Mouse (Mus musculus) testis, adult 2 months (tissue): ENCODE results near the gene B4galnt2. TPM values are rescaled to one million over a fixed set of nuclear protein-coding genes. Genes with fewer than 3 reads are reported as not detected.

Source experiments
- H3K27ac ChIP-seq: fragments of 200-500 bp; 2 replicates; pipeline ENCODE4 v1.5.1; 2012; ENCODE audit warnings: low read depth, low read length; ENCODE audit not compliant: control insufficient read depth, insufficient read depth
- H3K27me3 ChIP-seq: fragments of 200-500 bp; 2 replicates; pipeline ENCODE4 v1.6.1; 2012; ENCODE audit warnings: mild to moderate bottlenecking, low read length, moderate library complexity; ENCODE audit not compliant: control insufficient read depth, insufficient read depth
- H3K36me3 ChIP-seq: fragments of 200-500 bp; 2 replicates; pipeline ENCODE4 v1.6.1; 2012; ENCODE audit warnings: mild to moderate bottlenecking, low read length; ENCODE audit not compliant: control insufficient read depth, insufficient read depth
- H3K4me1 ChIP-seq: fragments of 200-500 bp; 2 replicates; pipeline ENCODE4 v1.6.1; 2012; ENCODE audit warnings: low read length; ENCODE audit not compliant: control insufficient read depth, insufficient read depth
- H3K4me3 ChIP-seq: fragments of 200-500 bp; 2 replicates; pipeline ENCODE4 v1.5.1; 2012; ENCODE audit warnings: low read depth, mild to moderate bottlenecking, low read length, moderate library complexity, mixed read lengths; ENCODE audit not compliant: control insufficient read depth
- CTCF ChIP-seq: fragments of 200-500 bp; IDR thresholded peaks from 2 replicates; pipeline ENCODE4 v1.5.1; 2012; ENCODE audit warnings: low read depth, mild to moderate bottlenecking, inconsistent platforms, low read length, moderate library complexity; ENCODE audit not compliant: control insufficient read depth, insufficient read depth, insufficient replicate concordance
- POLR2A ChIP-seq: fragments of 200-500 bp; IDR thresholded peaks from 2 replicates; pipeline ENCODE4 v1.6.1; 2012; ENCODE audit warnings: low read depth, mild to moderate bottlenecking, inconsistent platforms, low read length, moderate library complexity; ENCODE audit not compliant: control insufficient read depth
- polyA plus RNA-seq: library from polyadenylated mRNA; depleted of rRNA; stranded (reverse); fragments of >200 nt; gene quantifications from 2 replicates; pipeline ENCODE4 v1.2.3, GENCODE M21; 2012

B4galnt2 gene
- polyA plus RNA-seq, 1 experiment, result 0.35 TPM

DNA sequence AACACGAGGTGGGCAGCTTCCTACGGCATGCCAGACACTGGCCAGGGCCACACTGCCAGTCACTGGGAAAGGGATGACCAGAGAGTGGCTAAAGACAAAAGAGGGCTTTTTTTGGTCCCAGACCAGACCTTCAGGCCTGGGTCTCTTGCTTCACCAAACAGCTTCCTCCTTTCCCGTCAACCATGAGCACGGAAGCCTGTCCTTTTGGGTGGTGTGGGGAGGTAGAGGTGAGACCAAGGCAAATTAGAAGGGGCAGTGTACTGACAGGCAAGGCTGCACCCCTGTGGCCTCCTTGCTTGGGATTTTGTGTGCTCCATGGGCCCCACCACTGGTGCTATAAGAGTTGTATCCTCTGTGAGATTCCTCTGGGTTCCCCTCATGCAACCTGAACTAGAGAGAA is 76.1 kb downstream of the B4galnt2 start:
- H3K4me1 ChIP-seq, result peaks cover 3% of the 10 kb centered on the region
- H3K4me3 ChIP-seq, result no peak overlapping the region
- H3K36me3 ChIP-seq, result no peaks in the 10 kb centered on the region
- H3K27me3 ChIP-seq, result no peaks in the 10 kb centered on the region
- no peak overlapping the region for H3K27ac ChIP-seq
- TF ChIP-seq CTCF (no peak), POLR2A (no peak)

DNA sequence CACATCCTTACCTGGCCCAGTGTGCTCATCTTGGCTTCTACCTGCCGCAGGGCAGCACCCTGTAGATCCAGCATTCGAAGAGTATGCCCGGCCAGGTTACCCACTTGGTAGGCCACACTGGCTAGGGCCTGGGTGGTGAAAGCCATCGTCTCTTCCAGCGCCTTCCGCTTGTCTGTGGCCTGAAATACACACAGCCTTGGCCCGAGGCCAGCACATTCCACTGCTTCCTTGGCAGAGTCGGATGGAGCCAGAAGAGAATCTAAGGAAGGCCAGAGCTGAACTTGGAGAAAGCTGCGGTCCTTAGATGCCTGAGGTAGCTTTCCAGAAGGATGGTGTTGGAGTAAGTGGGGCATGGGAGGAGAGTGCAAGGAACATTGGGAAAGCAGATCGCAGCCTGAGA is 77.6 kb downstream of the B4galnt2 start, which contains the start of gene Gngt2:
TSS of gene Gngt2 (plus strand) at position 158 of the 400 bp plus-strand sequence.
- TF ChIP-seq POLR2A (no peak), CTCF (no peak)
- Histone ChIP-seq H3K27me3 (no peaks in the 10 kb centered on the region), H3K27ac (no peak within 1 kb of the TSS), H3K4me1 (peaks cover 3% of the 10 kb centered on the region), H3K4me3 (no peak within 1 kb of the TSS), H3K36me3 (no peaks in the 10 kb centered on the region)

DNA sequence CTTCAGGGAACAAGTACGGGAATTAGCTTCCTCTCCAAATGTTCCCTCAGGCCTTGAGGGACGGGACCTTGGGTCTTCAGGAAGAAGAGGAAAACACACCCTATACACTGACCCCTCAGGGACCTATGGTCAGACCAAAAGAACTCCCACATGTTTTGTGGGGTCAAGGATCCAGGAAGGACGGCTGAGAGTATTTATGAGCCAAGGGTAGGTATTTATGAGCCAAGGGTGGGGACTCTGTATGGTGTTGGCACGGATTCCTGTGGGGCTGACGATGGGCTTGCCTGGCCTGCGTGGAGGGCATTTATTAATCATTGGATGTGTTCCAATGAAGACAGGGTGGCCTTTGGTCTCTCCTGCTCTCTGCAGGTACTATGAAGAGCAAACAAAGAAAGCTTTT is 78.3 kb downstream of the B4galnt2 start:
- peaks cover 3% of the 10 kb centered on the region for H3K4me1 ChIP-seq
- H3K4me3 ChIP-seq, result no peak overlapping the region
- H3K27ac ChIP-seq, result no peak overlapping the region
- TF ChIP-seq POLR2A, result no peak
- TF ChIP-seq CTCF, result no peak
- no peaks in the 10 kb centered on the region for H3K27me3 ChIP-seq
- no peaks in the 10 kb centered on the region for H3K36me3 ChIP-seq

DNA sequence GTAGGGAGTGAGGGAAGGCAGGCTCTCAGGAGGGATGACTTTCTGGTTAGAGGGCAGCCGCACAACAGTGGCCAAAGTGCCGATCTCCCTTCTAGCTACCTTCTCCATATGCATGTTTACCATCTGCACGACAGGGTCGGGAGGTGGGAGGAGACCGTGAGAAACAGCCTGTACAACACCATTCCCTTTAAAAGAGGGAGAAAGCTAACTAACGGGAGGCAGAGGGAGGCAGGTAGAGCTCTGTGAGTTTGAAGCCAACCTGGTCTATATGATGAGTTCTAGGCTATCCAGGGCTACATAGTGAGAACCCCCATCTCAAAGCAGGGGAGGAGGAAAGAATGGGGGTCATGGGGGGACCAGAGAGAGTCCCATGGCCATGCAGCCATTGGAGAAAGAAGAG is 78.9 kb downstream of the B4galnt2 start:
- Histone ChIP-seq H3K4me1 (peaks cover 5% of the 10 kb centered on the region), H3K4me3 (no peak overlapping the region), H3K36me3 (no peaks in the 10 kb centered on the region), H3K27ac (no peak overlapping the region), H3K27me3 (no peaks in the 10 kb centered on the region)
- no peak for TF ChIP-seq POLR2A
- no peak for TF ChIP-seq CTCF

DNA sequence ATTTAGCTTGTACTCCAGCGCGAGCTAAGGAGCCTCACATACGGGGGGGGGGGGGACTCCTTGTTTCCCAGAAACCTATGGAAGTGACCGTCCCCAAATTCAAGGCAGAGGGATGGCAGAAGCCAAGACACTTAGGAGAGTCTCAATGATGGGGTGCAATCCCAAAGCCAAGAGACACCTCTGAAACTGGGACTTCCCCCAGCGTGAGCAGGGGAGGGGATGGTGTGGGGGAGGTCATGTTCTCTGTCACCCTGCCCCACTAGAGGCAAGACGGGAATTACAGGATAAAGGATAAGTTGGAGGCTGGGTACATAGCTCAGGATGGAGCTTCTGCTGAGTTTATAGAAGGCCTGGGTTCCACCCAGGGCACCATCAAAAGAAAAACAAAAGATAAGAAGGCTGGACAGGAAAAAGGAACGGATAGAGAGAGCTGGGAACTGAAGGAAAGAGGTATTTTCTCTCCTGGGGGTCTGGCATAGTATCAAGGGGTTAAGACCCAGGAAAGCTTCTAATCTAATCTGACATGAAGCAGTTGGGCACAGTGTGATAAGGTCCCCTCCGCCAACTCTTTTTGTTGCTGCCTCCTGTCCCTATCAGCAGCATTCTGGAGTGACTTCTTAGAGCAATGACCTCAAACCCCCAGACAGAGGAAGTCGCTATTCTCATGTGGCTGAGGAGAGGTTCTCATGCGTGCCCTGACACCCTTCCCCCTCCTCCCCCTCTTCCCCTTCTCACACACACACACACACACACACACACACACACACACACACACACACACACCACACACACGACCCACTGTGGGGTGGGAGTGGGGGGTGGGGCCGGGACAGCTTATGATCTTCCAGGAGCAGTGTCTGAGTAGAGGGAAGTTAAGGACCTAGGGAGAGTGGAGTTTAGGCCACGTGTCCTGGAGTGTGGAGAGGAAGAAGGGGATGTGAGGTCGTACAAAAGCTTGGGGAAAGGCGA is 79.7 kb downstream of the B4galnt2 start:
- no peaks in the 10 kb centered on the region for H3K36me3 ChIP-seq
- TF ChIP-seq CTCF, result no peak
- no peak for TF ChIP-seq POLR2A
- no peak overlapping the region for H3K4me3 ChIP-seq
- H3K27ac ChIP-seq, result no peak overlapping the region
- no peaks in the 10 kb centered on the region for H3K27me3 ChIP-seq
- peaks cover 9% of the 10 kb centered on the region for H3K4me1 ChIP-seq

DNA sequence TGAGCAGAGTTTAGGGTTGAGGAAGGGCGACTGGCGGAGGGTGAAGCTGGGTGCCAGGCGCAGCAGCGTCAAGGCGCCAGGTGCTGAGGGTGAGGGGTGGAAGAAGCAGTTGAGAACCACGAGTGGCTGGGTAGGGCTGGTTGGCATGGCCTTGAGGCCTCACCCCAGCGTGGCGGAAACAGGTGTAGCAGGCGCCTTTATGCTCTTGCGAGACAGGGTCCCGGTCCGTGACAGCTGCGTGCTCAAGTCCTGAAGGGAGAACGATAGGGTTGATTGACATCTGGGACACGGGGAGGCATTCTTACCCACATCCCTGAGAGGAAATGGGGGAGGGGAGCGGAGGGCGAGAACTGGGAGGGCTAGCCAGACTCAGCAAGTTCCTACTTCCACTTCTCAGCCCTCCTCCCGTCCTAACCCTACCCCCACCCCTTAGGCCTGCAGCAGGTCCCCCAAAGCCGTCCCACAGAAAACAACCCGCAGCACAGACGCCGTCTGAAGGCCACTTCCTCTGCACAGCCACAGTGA is 80.5 kb downstream of the B4galnt2 start:
- no peak overlapping the region for H3K27ac ChIP-seq
- H3K4me3 ChIP-seq, result peak overlapping the region; percentile 6
- H3K27me3 ChIP-seq, result no peaks in the 10 kb centered on the region
- peaks cover 9% of the 10 kb centered on the region for H3K4me1 ChIP-seq
- H3K36me3 ChIP-seq, result no peaks in the 10 kb centered on the region
- no peak for TF ChIP-seq CTCF
- TF ChIP-seq POLR2A, result no peak

DNA sequence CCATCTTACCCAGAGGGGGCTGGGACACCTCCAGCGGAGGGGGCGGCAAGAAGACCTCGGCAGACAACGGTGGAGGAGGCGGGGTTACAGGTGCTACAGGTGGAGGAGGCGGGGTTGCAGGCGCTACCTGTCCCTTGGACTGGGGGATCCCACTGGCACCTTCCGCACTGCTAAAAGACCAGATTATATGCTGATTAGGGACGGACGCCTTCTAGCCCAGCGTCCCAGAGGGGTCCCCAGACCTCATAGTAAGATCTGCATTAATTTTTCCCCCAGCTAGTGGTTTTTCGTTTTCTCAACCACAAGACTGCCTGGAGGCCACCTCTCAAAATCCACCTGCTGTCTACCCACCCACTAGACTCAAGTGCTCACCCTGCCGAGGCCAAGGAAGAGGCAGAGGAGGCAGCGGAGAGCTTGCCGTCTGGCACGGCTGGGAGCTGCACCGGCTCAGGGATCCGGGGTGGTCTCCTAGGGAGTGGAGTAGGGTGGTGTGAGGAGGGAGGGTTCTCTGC is 81.0 kb downstream of the B4galnt2 start:
- Histone ChIP-seq H3K4me3 (peak overlapping the region; percentile 6), H3K27me3 (no peaks in the 10 kb centered on the region), H3K36me3 (no peaks in the 10 kb centered on the region), H3K27ac (no peak overlapping the region), H3K4me1 (peaks cover 9% of the 10 kb centered on the region)
- TF ChIP-seq POLR2A (no peak), CTCF (no peak)
